Mouse (Mus musculus) layer of hippocampus, postnatal 10 days (tissue): ENCODE data around the gene Clic6. TPM values are rescaled to one million over a fixed set of nuclear protein-coding genes. Genes with fewer than 3 reads are reported as not detected.

Source experiments
- DNase-seq, 2 experiments: peaks; one replicate each; pipeline ENCODE4 v3.0.0; 2021; ENCODE audit warnings: low spot score in 2 of 2
- total RNA-seq, 2 experiments: library from RNA; stranded (reverse); gene quantifications; 2 replicates each; pipeline ENCODE4 v1.2.3; 2021

The Clic6 gene
- total RNA-seq, 2 experiments from 2014 or later: 0.56 to 5.3 TPM

GRCm38 (mm10) chr16:92587836-92588235 lies 102.3 kb downstream of the Clic6 start:
- DNase-seq: no peak

Other genes with a start within 250 kb of the Clic6 start
- gene Kcne2, start 193.3 kb upstream of the Clic6 start, total RNA-seq: 1 to 10 TPM in 1 of 2 experiments, not detected in 1; 2.7 TPM
- gene Smim11, start 184.4 kb upstream of the Clic6 start, total RNA-seq: 10 to 100 TPM; 20.4 to 22.9 TPM
- not detected for gene Fam243, start 164.3 kb upstream of the Clic6 start, total RNA-seq
- not detected for gene Kcne1, start 126.3 kb upstream of the Clic6 start, total RNA-seq
- 10 to 100 TPM; 40.4 to 43.8 TPM for gene Rcan1, start 14.9 kb upstream of the Clic6 start, total RNA-seq